Mouse (Mus musculus): Measurements from ENCODE around the gene Tescl.
A peak's percentile ranks its signal among the peaks of the same experiment; 100 is the strongest.

The Tescl gene

DNA sequence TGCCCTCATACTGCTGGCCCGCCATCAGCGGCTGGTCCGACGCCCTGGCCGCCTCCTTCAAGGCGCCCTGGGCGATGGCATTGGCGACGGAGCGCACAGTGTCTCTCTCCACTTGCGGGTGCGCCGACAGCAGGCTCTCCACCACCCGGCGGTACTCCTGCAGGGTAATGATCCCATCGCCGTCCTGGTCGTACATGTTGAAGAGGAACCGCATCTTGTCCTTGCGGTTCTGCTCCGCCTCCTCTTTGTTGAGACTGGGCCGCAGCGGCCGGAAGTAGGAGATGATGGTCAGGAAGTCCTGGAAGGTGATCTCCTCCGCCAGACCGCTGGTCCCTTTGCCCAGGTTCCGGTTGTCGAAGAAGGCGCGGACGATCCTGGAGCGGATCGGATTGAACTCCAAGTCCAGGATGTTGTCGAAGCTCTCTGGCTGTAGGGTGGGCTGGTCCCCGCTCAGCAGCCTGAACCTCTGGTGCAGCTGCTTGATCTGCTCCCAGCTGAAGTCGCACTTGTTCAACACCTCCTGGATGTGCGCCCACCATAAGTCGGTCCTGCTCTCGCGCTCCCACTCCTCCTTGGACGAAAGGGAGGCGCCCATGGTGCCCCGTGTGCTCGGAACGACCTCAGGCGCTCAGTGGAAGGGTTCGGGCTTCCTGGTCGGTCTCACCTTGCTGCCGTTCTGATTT, at the start of gene Tescl:
Tescl (minus strand) TSS at position 633 of the 683 bp plus-strand sequence.
- no peak for DNase-seq

GRCm38 (mm10) chr7:24382730-24383372, 49.1 kb upstream of the Tescl start:
- DNase-seq = no peak

DNA sequence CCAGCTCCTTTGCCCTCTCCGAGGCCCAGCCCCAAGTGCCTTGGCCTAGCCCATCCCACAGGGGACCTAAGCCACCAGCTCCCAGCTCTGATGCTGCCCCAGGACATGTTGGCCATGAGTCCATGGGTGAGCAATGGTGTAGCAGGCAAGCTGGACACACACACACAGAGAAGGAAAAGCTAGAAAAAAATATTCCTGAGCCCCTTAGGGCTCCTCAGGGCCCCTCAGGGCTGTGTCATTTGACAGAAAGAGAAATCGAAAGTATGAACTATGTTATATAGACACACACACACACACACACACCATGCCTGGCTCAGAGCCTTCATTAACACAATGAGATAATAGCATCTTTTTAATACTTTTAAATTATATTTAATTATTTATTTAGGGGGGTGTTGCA, 46.6 kb upstream of the Tescl start:
- DNase-seq = no peak

DNA sequence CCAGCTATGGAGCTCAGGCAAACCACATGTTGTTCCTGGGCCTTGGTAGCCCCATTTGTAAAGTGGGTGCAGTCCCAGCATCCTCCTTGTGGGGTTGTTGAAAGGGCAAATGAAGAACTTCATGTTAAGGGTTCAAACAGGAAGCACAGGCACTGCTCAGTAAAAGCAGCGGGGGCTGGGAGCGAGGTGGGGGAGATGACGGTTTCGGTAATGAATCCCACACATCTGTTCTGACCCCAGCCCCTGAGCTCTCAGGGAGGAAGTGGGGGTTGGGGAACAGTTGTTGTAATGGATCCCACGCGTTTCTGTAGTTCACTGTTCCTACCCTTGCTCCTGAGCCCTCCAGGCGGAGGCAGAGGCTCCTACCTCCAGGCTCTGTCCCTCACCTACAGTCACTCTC, 46.2 kb upstream of the Tescl start:
- DNase-seq = peak; percentile 81 to 90

DNA sequence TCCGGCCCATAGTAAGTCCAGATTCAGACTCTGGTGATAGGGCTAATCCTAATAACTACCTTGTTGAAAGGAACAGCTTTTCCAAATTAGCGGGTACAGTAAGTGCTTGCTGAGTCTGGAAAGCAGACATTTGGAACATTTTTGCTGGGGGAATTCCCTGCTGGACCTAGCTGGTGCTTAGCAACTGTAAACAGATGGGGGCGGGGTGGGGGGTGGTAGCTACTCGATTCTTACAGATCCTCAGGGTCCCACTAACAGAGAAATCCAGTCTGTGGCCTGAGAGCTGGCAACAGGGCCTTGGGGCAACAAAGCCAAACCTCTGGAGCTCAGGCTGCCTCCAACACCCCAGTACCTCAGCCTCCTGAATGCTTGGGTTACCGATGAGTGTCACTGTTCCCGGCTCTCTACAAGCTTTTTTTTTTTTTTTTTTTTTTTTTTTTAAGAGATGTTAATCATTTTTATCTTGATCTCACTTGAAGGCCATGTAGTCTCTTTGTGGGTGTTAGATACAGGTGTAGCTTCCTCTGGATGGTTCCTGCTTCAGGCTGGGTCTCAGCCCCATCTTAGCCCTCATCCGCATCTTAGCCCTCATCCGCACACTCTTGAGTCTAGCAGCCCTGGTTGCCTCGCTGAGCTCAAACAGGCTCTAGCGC, 44.4 kb upstream of the Tescl start:
- peak in 1 of 2 experiments; percentile 60 for DNase-seq

DNA sequence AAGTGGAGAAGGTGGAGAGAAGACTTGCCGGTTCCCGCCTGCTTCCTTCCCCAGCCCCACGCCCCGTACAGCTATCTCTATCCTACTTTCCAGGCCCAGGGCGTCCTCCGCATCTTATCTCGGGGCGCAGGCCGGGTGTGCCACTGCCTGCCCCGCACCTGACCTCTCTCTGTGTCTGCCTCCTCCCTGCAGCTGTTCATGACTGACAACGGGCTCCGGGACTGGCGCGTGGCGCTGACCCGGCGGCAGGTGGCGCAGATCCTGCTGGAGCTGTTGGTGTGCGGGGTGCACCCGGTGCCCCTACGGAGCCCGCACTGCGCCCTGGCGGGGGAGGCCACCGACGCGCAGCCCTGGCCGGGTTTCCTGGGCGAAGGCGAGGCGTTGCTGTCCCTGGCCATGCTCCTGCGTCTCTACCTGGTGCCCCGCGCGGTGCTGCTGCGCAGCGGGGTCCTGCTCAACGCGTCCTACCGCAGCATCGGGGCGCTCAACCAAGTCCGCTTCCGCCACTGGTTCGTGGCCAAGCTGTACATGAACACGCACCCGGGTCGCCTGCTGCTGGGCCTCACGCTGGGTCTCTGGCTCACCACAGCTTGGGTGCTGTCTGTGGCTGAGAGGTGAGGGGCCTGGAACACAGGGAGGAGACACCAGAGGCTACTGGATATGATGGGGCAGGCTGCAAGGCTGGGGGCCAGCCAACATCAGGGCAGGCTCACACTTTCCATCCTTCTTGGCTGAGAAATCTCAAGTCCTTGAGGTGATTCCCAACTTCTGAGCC, 43.5 kb upstream of the Tescl start:
- DNase-seq = peak; percentile 75 to 82

DNA sequence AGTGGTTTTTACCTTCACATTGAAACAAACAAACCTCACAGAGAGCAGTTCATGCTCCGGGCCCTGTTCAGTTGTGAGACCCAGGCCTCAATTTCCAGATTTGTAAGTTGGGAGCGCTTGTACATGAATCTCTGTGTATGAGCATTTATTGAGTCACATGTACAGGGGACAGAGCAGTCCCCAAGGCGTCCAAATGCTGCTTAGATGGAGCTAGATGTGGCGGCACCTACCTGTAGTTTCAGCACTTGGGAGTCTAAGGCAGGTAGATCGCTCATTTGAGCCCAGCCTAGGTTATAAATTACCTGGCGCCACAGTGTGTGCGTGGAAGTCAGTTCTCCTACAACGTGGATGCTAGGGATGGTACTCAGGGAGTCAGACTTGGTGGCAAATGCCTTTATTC, 42.7 kb upstream of the Tescl start:
- no peak for DNase-seq

DNA sequence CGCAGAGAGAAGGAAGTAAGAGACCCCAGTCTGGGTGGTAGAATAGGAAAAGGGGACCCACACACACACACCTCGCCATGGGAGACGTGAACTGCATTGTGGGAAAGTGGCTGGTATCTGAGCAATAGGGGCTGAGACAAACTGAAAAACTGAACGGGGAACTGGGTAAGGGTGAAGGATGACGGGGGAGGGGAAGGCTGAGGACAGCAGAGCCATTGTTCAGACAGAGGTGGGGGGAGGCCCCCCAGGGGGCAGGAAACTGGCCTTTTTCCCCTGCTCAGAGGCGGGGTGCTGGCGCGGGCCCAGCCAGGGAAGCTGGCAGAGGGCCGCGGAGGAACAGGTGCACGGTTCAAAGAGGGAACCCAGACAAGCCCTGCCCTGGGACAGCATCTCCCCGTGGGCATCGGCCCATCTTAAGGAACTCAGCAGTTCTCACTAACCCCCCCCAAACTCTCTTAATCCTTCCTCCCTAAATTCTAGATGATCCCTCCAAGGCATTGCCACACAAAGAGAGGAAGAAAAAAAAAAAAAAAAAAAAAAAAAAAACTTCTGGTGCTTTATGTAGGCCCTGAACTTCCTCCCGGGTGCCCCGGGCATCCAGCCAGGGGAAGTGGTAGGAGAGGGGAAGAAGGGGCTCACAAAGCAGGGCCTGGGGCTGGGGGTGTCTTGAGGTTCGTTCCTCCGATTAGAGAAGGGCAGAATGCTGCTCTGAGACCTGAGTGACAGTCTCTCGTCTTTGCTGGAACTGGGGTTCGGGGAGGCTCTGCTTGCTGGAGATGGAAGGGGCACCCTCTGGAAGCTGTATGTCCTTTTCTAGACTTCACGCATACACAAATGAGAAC, 40.0 kb upstream of the Tescl start:
- DNase-seq = peak; percentile 86 to 90

GRCm38 (mm10) chr7:24372786-24373185, 39.0 kb upstream of the Tescl start:
- DNase-seq = peak in 1 of 2 experiments; percentile 61

DNA sequence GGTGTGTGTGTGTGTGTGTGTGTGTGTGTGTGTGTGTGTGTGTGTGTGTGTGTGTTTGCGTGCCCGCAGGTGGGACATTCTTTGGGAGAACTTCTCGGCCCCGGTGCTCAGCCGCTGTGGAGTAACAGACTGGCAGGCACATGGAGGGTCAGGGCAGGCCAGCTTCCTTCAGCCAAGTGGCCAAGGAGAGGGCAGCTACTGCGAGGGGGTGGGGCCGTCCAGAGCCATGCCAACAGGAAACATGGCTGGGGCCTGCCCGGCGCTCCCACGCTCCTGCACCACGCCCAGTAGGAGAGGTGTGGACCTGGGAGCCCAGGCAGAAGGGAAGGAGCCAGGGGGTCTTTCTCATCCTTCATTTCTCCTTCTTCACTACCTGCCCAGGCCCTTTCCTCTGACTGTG, 38.6 kb upstream of the Tescl start:
- DNase-seq = no peak

DNA sequence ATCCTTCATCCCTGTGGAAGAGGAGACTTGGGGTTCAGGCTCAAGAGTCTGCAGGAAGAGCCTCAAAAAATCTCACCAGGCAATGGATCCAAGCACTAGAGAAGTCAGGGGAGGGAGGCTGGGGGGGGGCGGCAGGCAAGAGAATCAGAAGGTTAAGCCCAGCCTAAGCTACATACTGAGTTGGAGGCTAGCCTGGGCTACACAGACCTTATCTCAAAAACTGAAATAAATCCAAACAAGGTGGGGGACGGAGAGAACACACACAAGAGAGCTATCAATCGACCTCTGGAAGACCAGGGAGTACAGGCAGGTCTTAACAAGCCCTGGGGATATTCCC, 38.0 kb upstream of the Tescl start:
- no peak for DNase-seq

DNA sequence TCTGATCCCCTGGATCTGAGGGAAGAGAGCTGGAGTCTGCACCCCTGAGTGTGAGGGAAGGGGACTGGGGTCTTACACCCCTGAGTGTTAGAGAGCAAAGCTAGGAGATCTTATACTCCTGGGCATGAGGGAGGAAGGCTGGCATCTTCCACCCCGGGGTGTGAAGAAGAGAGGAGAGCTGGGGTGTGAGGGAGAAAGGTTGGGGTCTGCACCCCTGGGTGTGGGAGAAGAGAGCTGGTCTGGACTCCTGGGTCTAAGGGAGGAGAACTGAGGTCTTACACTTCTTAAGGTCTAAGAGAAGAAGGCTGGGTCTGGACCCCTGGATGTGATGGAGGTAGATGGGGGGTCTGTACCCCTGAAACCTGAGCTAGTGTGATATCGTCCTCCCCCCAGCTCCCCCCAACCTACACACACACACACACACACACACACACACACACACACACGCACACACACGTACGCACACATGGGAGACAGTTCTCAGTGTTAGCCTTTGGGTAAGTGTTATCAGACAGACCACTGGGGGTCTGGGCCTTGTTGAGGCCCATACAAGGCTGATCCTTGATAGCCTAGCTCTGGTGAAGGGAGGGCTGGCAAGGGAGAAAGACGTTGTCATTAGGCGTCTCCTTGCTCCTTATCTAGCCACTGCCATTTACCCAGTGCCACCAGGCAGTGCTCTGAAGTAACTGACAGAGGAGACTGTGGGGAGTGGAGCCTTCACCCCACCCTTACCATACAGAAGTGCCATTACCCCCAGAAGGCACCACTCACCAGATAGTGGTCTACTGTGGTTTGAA, 37.5 kb upstream of the Tescl start:
- DNase-seq = no peak

DNA sequence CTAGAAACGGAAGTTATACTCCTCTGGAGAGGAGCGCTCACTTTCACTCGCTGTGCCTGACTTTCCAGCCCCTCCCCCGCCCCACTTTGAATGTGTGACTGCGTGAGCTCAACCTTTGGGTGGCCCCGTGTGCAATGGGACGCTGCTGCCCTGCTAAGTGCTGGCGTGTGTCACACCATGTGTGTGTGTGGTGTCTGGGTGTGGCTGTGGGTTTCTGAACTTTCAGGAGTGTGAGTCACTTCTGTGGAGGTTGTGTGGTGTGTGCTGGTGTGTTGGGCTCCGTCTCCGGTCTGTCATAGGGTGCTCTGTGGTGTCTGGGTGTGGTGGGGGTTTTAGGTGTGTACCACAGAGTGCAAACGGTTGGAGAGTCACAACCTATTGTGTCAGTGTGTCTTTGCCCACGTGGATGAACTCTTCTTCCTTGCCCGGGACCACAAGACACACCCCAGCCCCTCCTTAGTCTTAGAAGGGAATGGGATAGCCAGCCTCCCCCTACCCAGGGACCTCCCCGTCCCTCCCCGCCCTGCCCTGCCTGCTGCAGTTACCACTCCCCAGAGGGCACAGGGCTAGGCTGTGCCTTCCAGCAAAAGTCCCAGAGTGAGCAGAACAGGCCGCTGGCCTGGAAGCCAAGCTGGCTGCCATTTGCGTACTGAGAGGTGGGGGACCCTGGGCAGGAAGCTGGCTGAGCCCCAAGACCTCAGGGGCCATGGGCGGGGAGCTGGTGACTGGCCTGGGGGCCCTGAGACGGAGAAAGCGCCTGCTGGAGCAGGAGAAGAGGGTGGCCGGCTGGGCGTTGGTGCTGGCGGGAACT, 36.2 kb upstream of the Tescl start, which contains the start of gene Kcnn4:
Kcnn4 (plus strand) TSS at position 533 of the 811 bp plus-strand sequence.
- DNase-seq = peak; percentile 69 to 82

- DNase-seq = peak in 1 of 2 experiments; percentile 57
Measured at GRCm38 (mm10) chr7:24368946-24369345, 35.2 kb upstream of the Tescl start.

GRCm38 (mm10) chr7:24368226-24368625, 34.5 kb upstream of the Tescl start:
- DNase-seq = no peak

GRCm38 (mm10) chr7:24366716-24367632, 33.2 kb upstream of the Tescl start:
- no peak for DNase-seq

GRCm38 (mm10) chr7:24365258-24366014, 31.7 kb upstream of the Tescl start:
- DNase-seq = peak in 1 of 2 experiments; percentile 23

GRCm38 (mm10) chr7:24364827-24365226, 31.1 kb upstream of the Tescl start:
- peak; percentile 73 to 81 for DNase-seq

DNA sequence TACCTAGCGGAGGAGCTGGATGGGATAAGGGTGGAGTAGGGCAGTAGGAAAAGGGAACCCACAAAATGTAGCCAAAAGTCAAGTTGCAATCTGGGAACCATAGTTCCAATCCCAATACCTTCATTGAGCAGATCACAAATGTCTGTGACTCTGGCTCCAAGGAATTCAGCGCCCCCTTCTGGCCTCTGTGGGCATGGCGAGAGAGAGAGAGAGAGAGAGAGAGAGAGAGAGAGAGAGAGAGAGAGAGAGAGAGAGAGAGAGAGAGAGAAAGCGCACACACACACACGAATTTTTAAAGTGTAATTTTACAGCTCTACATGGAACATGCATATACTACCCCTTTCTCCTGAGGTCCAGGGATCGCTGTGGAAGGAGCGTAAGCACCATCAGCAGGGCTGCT, 29.5 kb upstream of the Tescl start:
- no peak for DNase-seq
